Mouse (Mus musculus): ENCODE measurements around the gene Cpm. TPM values are rescaled to one million over a fixed set of nuclear protein-coding genes. Genes with fewer than 3 reads are reported as not detected.

Gene Cpm
- polyA plus RNA-seq (2015; fragmentation: Nextera tagmentation; extraction: Ambion mirVana) = 83.7 and 86.9 TPM in 2 replicates

GRCm38 (mm10) chr10:117629169-117629971 is at the start of gene Cpm:
TSS of gene Cpm (plus strand) at chr10:117629500.
- Histone ChIP-seq H3K36me3 (ENCODE audit: control insufficient read depth, insufficient read depth, low read length) (peaks cover 7% of the 10 kb centered on the region; the same call in 1 of the 2 replicates), H3K27ac (ENCODE audit: low read length) (no peak within 1 kb of the TSS), H3K9me3 (ENCODE audit: control insufficient read depth, low read length) (peaks cover 3% of the 10 kb centered on the region), H3K4me3 (ENCODE audit: low read length) (peak within 1 kb of the TSS; percentile 58), H3K4me1 (replicated peaks; ENCODE audit: control insufficient read depth, insufficient read depth, low read length) (peaks cover 7% of the 10 kb centered on the region), H3K9ac (ENCODE audit: low read length) (peak within 1 kb of the TSS; percentile 60), H3K4me2 (ENCODE audit: low read depth, low read length) (peak within 1 kb of the TSS; percentile 83), H3K27me3 (ENCODE audit: control insufficient read depth, insufficient read depth, low read depth, low read length) (peaks cover 14% of the 10 kb centered on the region; the same call in 1 of the 2 replicates)
- WGBS = under 1% methylated on average over 72 of the region's 73 CpGs
- peak; percentile 98 for ATAC-seq (ENCODE audit: low read depth)

GRCm38 (mm10) chr10:117579771-117580284 is 49.5 kb upstream of the Cpm start:
- WGBS = 49% methylated on average over 9 of the region's 9 CpGs
- H3K4me1 ChIP-seq (replicated peaks; ENCODE audit: control insufficient read depth, insufficient read depth, low read length) = no peaks in the 10 kb centered on the region
- no peak overlapping the region for H3K9ac ChIP-seq (ENCODE audit: low read length)

GRCm38 (mm10) chr10:117580405-117580804 is 48.9 kb upstream of the Cpm start:
- no peak for ATAC-seq (ENCODE audit: low read depth)
- H3K27me3 ChIP-seq (ENCODE audit: control insufficient read depth, insufficient read depth, low read depth, low read length) = no peaks in the 10 kb centered on the region
- 94% methylated on average over 5 of the region's 5 CpGs for WGBS
- no peak overlapping the region for H3K4me2 ChIP-seq (ENCODE audit: low read depth, low read length)
- H3K9me3 ChIP-seq (ENCODE audit: control insufficient read depth, low read length) = no peaks in the 10 kb centered on the region
- no peak overlapping the region for H3K4me3 ChIP-seq (ENCODE audit: low read length)
- H3K27ac ChIP-seq (ENCODE audit: low read length) = no peak overlapping the region
- no peak overlapping the region for H3K9ac ChIP-seq (ENCODE audit: low read length)
- no peaks in the 10 kb centered on the region for H3K4me1 ChIP-seq (replicated peaks; ENCODE audit: control insufficient read depth, insufficient read depth, low read length)
- H3K36me3 ChIP-seq (ENCODE audit: control insufficient read depth, insufficient read depth, low read length) = no peaks in the 10 kb centered on the region

More at GRCm38 (mm10) chr10:117579771-117580284, 49.5 kb upstream of the Cpm start:
- Histone ChIP-seq H3K27me3 (ENCODE audit: control insufficient read depth, insufficient read depth, low read depth, low read length) (no peaks in the 10 kb centered on the region), H3K27ac (ENCODE audit: low read length) (no peak overlapping the region), H3K9me3 (ENCODE audit: control insufficient read depth, low read length) (no peaks in the 10 kb centered on the region), H3K4me3 (ENCODE audit: low read length) (no peak overlapping the region), H3K36me3 (ENCODE audit: control insufficient read depth, insufficient read depth, low read length) (no peaks in the 10 kb centered on the region), H3K4me2 (ENCODE audit: low read depth, low read length) (no peak overlapping the region)
- ATAC-seq (ENCODE audit: low read depth) = no peak

- H3K4me2 ChIP-seq (ENCODE audit: low read depth, low read length) = no peak overlapping the region
- WGBS = 87% methylated on average over 11 of the region's 11 CpGs
Measured at GRCm38 (mm10) chr10:117581007-117581752, 48.1 kb upstream of the Cpm start.

GRCm38 (mm10) chr10:117581753-117582062 is 47.6 kb upstream of the Cpm start:
- Histone ChIP-seq H3K4me3 (ENCODE audit: low read length) (no peak overlapping the region), H3K36me3 (ENCODE audit: control insufficient read depth, insufficient read depth, low read length) (no peaks in the 10 kb centered on the region), H3K9me3 (ENCODE audit: control insufficient read depth, low read length) (no peaks in the 10 kb centered on the region), H3K4me1 (replicated peaks; ENCODE audit: control insufficient read depth, insufficient read depth, low read length) (no peaks in the 10 kb centered on the region), H3K27ac (ENCODE audit: low read length) (no peak overlapping the region), H3K27me3 (ENCODE audit: control insufficient read depth, insufficient read depth, low read depth, low read length) (no peaks in the 10 kb centered on the region), H3K4me2 (ENCODE audit: low read depth, low read length) (no peak overlapping the region), H3K9ac (ENCODE audit: low read length) (no peak overlapping the region)
- 89% methylated on average over 3 of the region's 3 CpGs for WGBS
- no peak for ATAC-seq (ENCODE audit: low read depth)

More at GRCm38 (mm10) chr10:117581007-117581752, 48.1 kb upstream of the Cpm start:
- H3K27me3 ChIP-seq (ENCODE audit: control insufficient read depth, insufficient read depth, low read depth, low read length) = no peaks in the 10 kb centered on the region
- no peaks in the 10 kb centered on the region for H3K36me3 ChIP-seq (ENCODE audit: control insufficient read depth, insufficient read depth, low read length)
- H3K9me3 ChIP-seq (ENCODE audit: control insufficient read depth, low read length) = no peaks in the 10 kb centered on the region
- H3K27ac ChIP-seq (ENCODE audit: low read length) = no peak overlapping the region
- H3K9ac ChIP-seq (ENCODE audit: low read length) = no peak overlapping the region
- no peaks in the 10 kb centered on the region for H3K4me1 ChIP-seq (replicated peaks; ENCODE audit: control insufficient read depth, insufficient read depth, low read length)
- ATAC-seq (ENCODE audit: low read depth) = no peak
- H3K4me3 ChIP-seq (ENCODE audit: low read length) = no peak overlapping the region

- 67% methylated on average over 14 of the region's 14 CpGs for WGBS
- H3K9me3 ChIP-seq (ENCODE audit: control insufficient read depth, low read length) = no peaks in the 10 kb centered on the region
- H3K36me3 ChIP-seq (ENCODE audit: control insufficient read depth, insufficient read depth, low read length) = no peaks in the 10 kb centered on the region
- no peaks in the 10 kb centered on the region for H3K4me1 ChIP-seq (replicated peaks; ENCODE audit: control insufficient read depth, insufficient read depth, low read length)
- H3K4me2 ChIP-seq (ENCODE audit: low read depth, low read length) = no peak overlapping the region
- H3K4me3 ChIP-seq (ENCODE audit: low read length) = no peak overlapping the region
- no peak for ATAC-seq (ENCODE audit: low read depth)
- no peak overlapping the region for H3K27ac ChIP-seq (ENCODE audit: low read length)
- H3K9ac ChIP-seq (ENCODE audit: low read length) = no peak overlapping the region
- H3K27me3 ChIP-seq (ENCODE audit: control insufficient read depth, insufficient read depth, low read depth, low read length) = no peaks in the 10 kb centered on the region
Measured at GRCm38 (mm10) chr10:117583155-117584061, 45.9 kb upstream of the Cpm start.

- Histone ChIP-seq H3K27ac (ENCODE audit: low read length) (no peak overlapping the region), H3K27me3 (ENCODE audit: control insufficient read depth, insufficient read depth, low read depth, low read length) (no peaks in the 10 kb centered on the region), H3K4me1 (replicated peaks; ENCODE audit: control insufficient read depth, insufficient read depth, low read length) (no peaks in the 10 kb centered on the region), H3K36me3 (ENCODE audit: control insufficient read depth, insufficient read depth, low read length) (no peaks in the 10 kb centered on the region), H3K9ac (ENCODE audit: low read length) (no peak overlapping the region), H3K4me3 (ENCODE audit: low read length) (no peak overlapping the region), H3K9me3 (ENCODE audit: control insufficient read depth, low read length) (no peaks in the 10 kb centered on the region), H3K4me2 (ENCODE audit: low read depth, low read length) (no peak overlapping the region)
- no peak for ATAC-seq (ENCODE audit: low read depth)
- WGBS = 54% methylated on average over 3 of the region's 3 CpGs
Measured at GRCm38 (mm10) chr10:117584102-117584501, 45.2 kb upstream of the Cpm start.

- H3K27me3 ChIP-seq (ENCODE audit: control insufficient read depth, insufficient read depth, low read depth, low read length) = no peaks in the 10 kb centered on the region
- H3K4me3 ChIP-seq (ENCODE audit: low read length) = no peak overlapping the region
- H3K27ac ChIP-seq (ENCODE audit: low read length) = no peak overlapping the region
- no peaks in the 10 kb centered on the region for H3K4me1 ChIP-seq (replicated peaks; ENCODE audit: control insufficient read depth, insufficient read depth, low read length)
- H3K36me3 ChIP-seq (ENCODE audit: control insufficient read depth, insufficient read depth, low read length) = no peaks in the 10 kb centered on the region
- H3K4me2 ChIP-seq (ENCODE audit: low read depth, low read length) = no peak overlapping the region
- H3K9me3 ChIP-seq (ENCODE audit: control insufficient read depth, low read length) = no peaks in the 10 kb centered on the region
- ATAC-seq (ENCODE audit: low read depth) = no peak
- WGBS = 66% methylated on average over 6 of the region's 6 CpGs
- no peak overlapping the region for H3K9ac ChIP-seq (ENCODE audit: low read length)
Measured at GRCm38 (mm10) chr10:117584566-117585515, 44.5 kb upstream of the Cpm start.

All from lung, embryonic 16.5 days (tissue).